Comparison of ENCODE assay signal across 18 mouse cellular contexts in genomic region chr16:23218313-23218712, GRCm38 (mm10). TPM values are rescaled to one million over a fixed set of nuclear protein-coding genes. Genes with fewer than 3 reads are reported as not detected.
DNase-seq lines count a peak whose midpoint lies in the region; ATAC-seq and TF ChIP-seq lines count a peak whose summit lies in the region.
"Had no signal": no experiment of that assay in that cellular context is flagged by ENCODE, and none has a peak within 500 bp of the region (broad histone marks: within the 10 kb centered on the region; RNA-seq: fewer than 3 reads in every experiment).

No protein-coding gene starts in this region.

- H3K4me1 ChIP-seq in forebrain, embryonic 10.5 days, result 0 out of 2 replicates have a peak, but pooled peaks cover 9% of the 10 kb centered on the region
- no peaks in the 10 kb centered on the region for H3K4me1 ChIP-seq in forebrain, embryonic 12.5 days
- no peaks in the 10 kb centered on the region for H3K4me1 ChIP-seq in kidney, postnatal 0 days (replicated peaks; ENCODE audit: insufficient read depth, low read length)
- peaks cover 11% of the 10 kb centered on the region for H3K4me1 ChIP-seq in kidney, embryonic 16.5 days (ENCODE audit: insufficient read depth, low read length)
- H3K4me1 ChIP-seq: neural tube, embryonic 12.5 days had no signal

- no peak for TF ChIP-seq CTCF in kidney, postnatal 0 days (IDR thresholded peaks at IDR 0.05; ENCODE audit: low read depth)

- peak; percentile 9 for DNase-seq in forebrain, embryonic 10.5 days (ENCODE audit: extremely low spot score, low spot score)
- DNase-seq in kidney, postnatal 0 days (ENCODE audit: low spot score), result peak; percentile 55
- peak; percentile 66 for DNase-seq in 3134 (ENCODE audit: extremely low read depth, insufficient read length, low spot score)
- DNase-seq in embryo, embryonic 10.5 days (ENCODE audit: low spot score), result peak; percentile 60
- DNase-seq: B cell, adult 2 months; cerebellum, postnatal 36 days; gastrocnemius, postnatal 25 days; kidney, adult 11 months; thymus, postnatal 25 days had no signal

- no peak overlapping the region for H3K9ac ChIP-seq in forebrain, embryonic 12.5 days
- H3K9ac ChIP-seq in kidney, postnatal 0 days (ENCODE audit: low read depth, low read length), result no peak overlapping the region
- H3K9ac ChIP-seq in kidney, embryonic 16.5 days (replicated peaks; ENCODE audit: low read length), result no peak overlapping the region
- H3K9ac ChIP-seq: hindbrain, embryonic 15.5 days; neural tube, embryonic 12.5 days had no signal

- no peaks in the 10 kb centered on the region for H3K36me3 ChIP-seq in forebrain, embryonic 10.5 days (replicated peaks)
- H3K36me3 ChIP-seq in forebrain, embryonic 12.5 days (replicated peaks), result no peaks in the 10 kb centered on the region
- H3K36me3 ChIP-seq in kidney, postnatal 0 days (ENCODE audit: insufficient read depth, low read length), result no peaks in the 10 kb centered on the region
- H3K36me3 ChIP-seq in kidney, embryonic 16.5 days (ENCODE audit: insufficient read depth, low read length), result no peaks in the 10 kb centered on the region
- H3K36me3 ChIP-seq: G1E; hindbrain, embryonic 15.5 days; neural tube, embryonic 12.5 days had no signal

- peaks cover 10% of the 10 kb centered on the region for H3K27me3 ChIP-seq in forebrain, embryonic 10.5 days (ENCODE audit: poor library complexity, severe bottlenecking)
- 0 out of 2 replicates have a peak, but pooled peaks cover 5% of the 10 kb centered on the region for H3K27me3 ChIP-seq in forebrain, embryonic 12.5 days
- no peaks in the 10 kb centered on the region for H3K27me3 ChIP-seq in kidney, postnatal 0 days (ENCODE audit: insufficient read depth, low read length)
- H3K27me3 ChIP-seq in kidney, embryonic 16.5 days (ENCODE audit: insufficient read depth, low read length), result no peaks in the 10 kb centered on the region
- H3K27me3 ChIP-seq: hindbrain, embryonic 15.5 days; neural tube, embryonic 12.5 days had no signal

- 66% methylated on average over 7 of the region's 7 CpGs for WGBS in forebrain, embryonic 10.5 days
- 85% methylated on average over 7 of the region's 7 CpGs for WGBS in forebrain, embryonic 12.5 days
- WGBS in kidney, postnatal 0 days, result 29% methylated on average over 7 of the region's 7 CpGs
- 27% methylated on average over 7 of the region's 7 CpGs for WGBS in kidney, embryonic 16.5 days

- H3K27ac ChIP-seq in forebrain, embryonic 10.5 days, result no peak overlapping the region
- H3K27ac ChIP-seq in forebrain, embryonic 12.5 days, result no peak overlapping the region
- no peak overlapping the region for H3K27ac ChIP-seq in kidney, postnatal 0 days
- H3K27ac ChIP-seq in kidney, embryonic 16.5 days (ENCODE audit: low read length), result no peak overlapping the region
- H3K27ac ChIP-seq: hindbrain, embryonic 15.5 days; layer of hippocampus, adult 2 months; neural tube, embryonic 12.5 days had no signal

- H3K4me2 ChIP-seq in forebrain, embryonic 12.5 days, result no peak overlapping the region
- no peak overlapping the region for H3K4me2 ChIP-seq in kidney, postnatal 0 days (ENCODE audit: low read length)
- H3K4me2 ChIP-seq in kidney, embryonic 16.5 days (replicated peaks; ENCODE audit: low read depth, low read length), result no peak overlapping the region
- H3K4me2 ChIP-seq: hindbrain, embryonic 15.5 days; neural tube, embryonic 12.5 days had no signal

- H3K9me3 ChIP-seq in forebrain, embryonic 10.5 days, result no peaks in the 10 kb centered on the region
- H3K9me3 ChIP-seq in forebrain, embryonic 12.5 days, result no peaks in the 10 kb centered on the region
- no peaks in the 10 kb centered on the region for H3K9me3 ChIP-seq in kidney, postnatal 0 days (replicated peaks; ENCODE audit: low read length)
- H3K9me3 ChIP-seq in kidney, embryonic 16.5 days (ENCODE audit: low read length), result no peaks in the 10 kb centered on the region
- H3K9me3 ChIP-seq: G1E; hindbrain, embryonic 15.5 days; neural tube, embryonic 12.5 days had no signal

- no peak overlapping the region for H3K4me3 ChIP-seq in forebrain, embryonic 10.5 days
- H3K4me3 ChIP-seq in forebrain, embryonic 12.5 days (replicated peaks), result no peak overlapping the region
- H3K4me3 ChIP-seq in kidney, postnatal 0 days (replicated peaks; ENCODE audit: low read depth, low read length), result no peak overlapping the region
- H3K4me3 ChIP-seq in kidney, embryonic 16.5 days (ENCODE audit: low read length), result no peak overlapping the region
- H3K4me3 ChIP-seq: erythroblast, embryonic 14.5 days; hindbrain, embryonic 15.5 days; layer of hippocampus, adult 2 months; neural tube, embryonic 12.5 days had no signal

- no peak for ATAC-seq in forebrain, embryonic 12.5 days (ENCODE audit: low FRiP score)
- no peak for ATAC-seq in kidney, postnatal 0 days (replicated peaks; ENCODE audit: low FRiP score, low read depth)
- ATAC-seq in kidney, embryonic 16.5 days (ENCODE audit: low FRiP score, low TSS enrichment), result no peak
- ATAC-seq in megakaryocyte-erythroid progenitor cell, adult 5-6 weeks (replicated peaks; ENCODE audit: low FRiP score, low TSS enrichment, poor library complexity, severe bottlenecking), result no peak
- no peak for ATAC-seq in frontal cortex, adult (ENCODE audit: low TSS enrichment)

RNA-seq across cellular contexts. Expression of gene St6gal1, which starts 6.2 kb away (rescaled TPM):
- polyA plus RNA-seq in forebrain, embryonic 10.5 days (2016; fragmentation: Nextera tagmentation; extraction: Ambion mirVana), result 18.4 and 19.7 TPM in 2 replicates
- 34.6 and 36.2 TPM in 2 replicates for polyA plus RNA-seq in forebrain, embryonic 12.5 days (2016; fragmentation: Nextera tagmentation; extraction: Ambion mirVana)
- polyA plus RNA-seq in kidney, postnatal 0 days (2015; fragmentation: Nextera tagmentation; extraction: Ambion mirVana), result 24.5 and 28.6 TPM in 2 replicates
- 25.9 and 26.0 TPM in 2 replicates for polyA plus RNA-seq in kidney, embryonic 16.5 days (2015; fragmentation: Nextera tagmentation; extraction: Ambion mirVana)
- total RNA-seq in megakaryocyte-erythroid progenitor cell, adult 5-6 weeks (2014; fragmentation: Nextera tagmentation), result 0.45 and 5.0 TPM in 2 replicates
- not detected in 2 replicates for total RNA-seq in megakaryocyte-erythroid progenitor cell, adult 5-6 weeks (2017)
- polyA plus RNA-seq: erythroblast, embryonic 14.5 days had no signal

Comparison
In these comparisons a context has a peak if more than half of its experiments do, and no peak if none do; other contexts are left out.
1. DNase-seq: peak in every context shown above with its lines; median percentile 66 in 3134; 60 in embryo, embryonic 10.5 days; 55 in kidney, postnatal 0 days; 9 in forebrain, embryonic 10.5 days.